ENCODE assay signal across 16 mouse cellular contexts in the genomic region with DNA sequence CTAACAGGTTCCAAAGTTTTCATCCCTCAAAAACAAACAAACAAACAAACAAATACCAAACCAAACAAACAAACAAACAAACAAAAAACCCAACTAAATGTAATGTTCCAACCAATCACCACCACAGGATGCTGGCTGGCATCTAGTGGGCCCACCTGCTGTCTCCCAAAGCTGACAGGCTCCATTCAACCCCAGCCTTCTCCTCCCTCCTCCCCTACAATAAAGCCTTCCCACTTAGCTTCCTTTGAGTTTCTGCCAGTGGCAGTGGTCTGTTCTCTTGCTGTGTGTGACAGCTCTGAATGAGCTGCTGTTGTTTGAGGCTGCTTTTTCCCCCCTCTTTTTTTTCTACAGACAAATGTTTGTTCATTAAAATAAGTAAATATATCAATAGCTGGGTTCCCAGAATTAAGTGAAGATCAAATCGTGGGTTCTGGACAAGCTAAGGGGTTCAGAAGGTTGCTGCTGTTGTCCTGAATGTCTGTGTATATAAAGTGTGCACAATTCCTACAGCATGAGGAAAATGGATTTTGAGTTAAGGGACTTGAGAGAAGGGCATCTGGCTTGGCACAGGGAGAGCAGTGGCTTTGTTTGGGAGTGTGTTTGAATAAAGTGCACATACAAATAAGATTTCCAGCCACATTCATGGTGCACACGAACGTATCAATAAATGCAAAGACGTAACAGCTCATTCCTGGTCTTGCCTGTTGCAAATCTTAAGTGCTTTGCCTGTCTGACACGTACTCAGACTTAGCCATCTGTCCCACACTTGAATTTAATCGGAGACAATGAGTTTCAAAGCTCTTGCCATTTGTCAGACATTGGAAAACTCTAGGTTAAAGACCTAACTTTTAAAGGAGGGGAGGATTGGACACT. TPM values are rescaled to one million over a fixed set of nuclear protein-coding genes. Genes with fewer than 3 reads are reported as not detected.
A peak's percentile ranks its signal among the peaks of the same experiment; 100 is the strongest.
DNase-seq lines count a peak whose midpoint lies in the region; ATAC-seq lines count a peak whose summit lies in the region.
"Had no signal": no experiment of that assay in that cellular context is flagged by ENCODE, and none has a peak within 500 bp of the region (broad histone marks: within the 10 kb centered on the region; RNA-seq: fewer than 3 reads in every experiment).

No protein-coding gene starts in this region.

- no peaks in the 10 kb centered on the region for H3K27me3 ChIP-seq in intestine, embryonic 15.5 days (replicated peaks)
- H3K27me3 ChIP-seq in intestine, embryonic 16.5 days (replicated peaks; ENCODE audit: control insufficient read depth, insufficient read depth, low read length): no peaks in the 10 kb centered on the region
- no peaks in the 10 kb centered on the region for H3K27me3 ChIP-seq in embryonic facial prominence, embryonic 14.5 days (replicated peaks; ENCODE audit: control insufficient read depth, insufficient read depth, low read length)
- H3K27me3 ChIP-seq in hindbrain, embryonic 12.5 days: peaks cover 3% of the 10 kb centered on the region; the same call in 1 of the 2 replicates
- H3K27me3 ChIP-seq in midbrain, embryonic 14.5 days (ENCODE audit: control insufficient read depth, insufficient read depth, low read length): no peaks in the 10 kb centered on the region
- H3K27me3 ChIP-seq: heart, embryonic 15.5 days had no signal

- intact Hi-C loops in gastrocnemius, postnatal 14 days (cut with DNase I; ENCODE audit: low total_unique reads): no loop called here

- H3K4me2 ChIP-seq in intestine, embryonic 15.5 days (replicated peaks): no peak overlapping the region
- no peak overlapping the region for H3K4me2 ChIP-seq in intestine, embryonic 16.5 days (ENCODE audit: low read depth, low read length)
- no peak overlapping the region for H3K4me2 ChIP-seq in embryonic facial prominence, embryonic 14.5 days (ENCODE audit: low read depth, low read length)
- no peak overlapping the region for H3K4me2 ChIP-seq in hindbrain, embryonic 12.5 days (replicated peaks)
- no peak overlapping the region for H3K4me2 ChIP-seq in midbrain, embryonic 14.5 days (ENCODE audit: low read length)
- H3K4me2 ChIP-seq: heart, embryonic 15.5 days had no signal

- H3K36me3 ChIP-seq in intestine, embryonic 15.5 days: no peaks in the 10 kb centered on the region
- no peaks in the 10 kb centered on the region for H3K36me3 ChIP-seq in intestine, embryonic 16.5 days (ENCODE audit: control insufficient read depth, insufficient read depth, low read length)
- peaks cover 15% of the 10 kb centered on the region for H3K36me3 ChIP-seq in embryonic facial prominence, embryonic 14.5 days (ENCODE audit: control insufficient read depth, insufficient read depth, low read length)
- H3K36me3 ChIP-seq in hindbrain, embryonic 12.5 days: peaks cover 12% of the 10 kb centered on the region
- peaks cover 8% of the 10 kb centered on the region for H3K36me3 ChIP-seq in midbrain, embryonic 14.5 days (ENCODE audit: control insufficient read depth, insufficient read depth, low read length)
- H3K36me3 ChIP-seq: heart, embryonic 15.5 days had no signal

- DNase-seq in embryonic facial prominence, embryonic 14.5 days (ENCODE audit: low spot score): no peak
- peak; percentile 69 for DNase-seq in midbrain, embryonic 14.5 days
- DNase-seq in gastrocnemius, postnatal 14 days: no peak
- DNase-seq in MN1 (ENCODE audit: low spot score): no peak
- no peak for DNase-seq in embryo, embryonic 10.5 days (ENCODE audit: low spot score)
- DNase-seq: adrenal gland, postnatal 14 days; gastrocnemius, postnatal 36 days; lung, postnatal 4 days; thymus, adult 2 months had no signal

- 41% methylated on average over 6 of the region's 6 CpGs for WGBS in intestine, embryonic 15.5 days
- 45% methylated on average over 6 of the region's 6 CpGs for WGBS in intestine, embryonic 16.5 days
- WGBS in embryonic facial prominence, embryonic 14.5 days: 62% methylated on average over 6 of the region's 6 CpGs
- WGBS in hindbrain, embryonic 12.5 days: 32% methylated on average over 6 of the region's 6 CpGs
- WGBS in midbrain, embryonic 14.5 days: 10% methylated on average over 6 of the region's 6 CpGs

- ATAC-seq in intestine, embryonic 15.5 days: no peak
- ATAC-seq in intestine, embryonic 16.5 days: no peak
- no peak for ATAC-seq in embryonic facial prominence, embryonic 14.5 days (ENCODE audit: low read depth)
- ATAC-seq in hindbrain, embryonic 12.5 days (ENCODE audit: low FRiP score): peak; percentile 31; the same call in 1 of the 2 replicates
- peak; percentile 36; the same call in 1 of the 2 replicates for ATAC-seq in midbrain, embryonic 14.5 days (ENCODE audit: low FRiP score, low TSS enrichment)
- ATAC-seq: inflammation-experienced regulatory T-cells, adult 6 months had no signal

- H3K4me1 ChIP-seq in intestine, embryonic 15.5 days (replicated peaks): peaks cover 10% of the 10 kb centered on the region
- peaks cover 8% of the 10 kb centered on the region; the same call in 1 of the 2 replicates for H3K4me1 ChIP-seq in intestine, embryonic 16.5 days (ENCODE audit: control insufficient read depth, insufficient read depth, low read length)
- peaks cover 7% of the 10 kb centered on the region for H3K4me1 ChIP-seq in embryonic facial prominence, embryonic 14.5 days (ENCODE audit: control insufficient read depth, insufficient read depth, low read length)
- H3K4me1 ChIP-seq in hindbrain, embryonic 12.5 days: peaks cover 76% of the 10 kb centered on the region
- peaks cover 57% of the 10 kb centered on the region for H3K4me1 ChIP-seq in midbrain, embryonic 14.5 days (ENCODE audit: control insufficient read depth, insufficient read depth, low read length)

- no peaks in the 10 kb centered on the region for H3K9me3 ChIP-seq in intestine, embryonic 15.5 days
- H3K9me3 ChIP-seq in intestine, embryonic 16.5 days (ENCODE audit: control insufficient read depth, low read length): no peaks in the 10 kb centered on the region
- no peaks in the 10 kb centered on the region for H3K9me3 ChIP-seq in embryonic facial prominence, embryonic 14.5 days (ENCODE audit: control insufficient read depth, low read length)
- H3K9me3 ChIP-seq in hindbrain, embryonic 12.5 days (replicated peaks): no peaks in the 10 kb centered on the region
- H3K9me3 ChIP-seq in midbrain, embryonic 14.5 days (ENCODE audit: control insufficient read depth, low read length): no peaks in the 10 kb centered on the region
- H3K9me3 ChIP-seq: heart, embryonic 15.5 days had no signal

- H3K27ac ChIP-seq in intestine, embryonic 15.5 days: 0 out of 2 replicates have a peak overlapping the region, but pooled peaks have one; percentile 11
- H3K27ac ChIP-seq in intestine, embryonic 16.5 days (ENCODE audit: low read length): no peak overlapping the region
- H3K27ac ChIP-seq in embryonic facial prominence, embryonic 14.5 days (replicated peaks; ENCODE audit: low read depth, low read length): 0 out of 2 replicates have a peak overlapping the region, but pooled peaks have one; percentile 33
- H3K27ac ChIP-seq in hindbrain, embryonic 12.5 days: peak overlapping the region; percentile 76
- peak overlapping the region; percentile 54 for H3K27ac ChIP-seq in midbrain, embryonic 14.5 days (replicated peaks; ENCODE audit: low read depth, low read length)
- H3K27ac ChIP-seq: heart, embryonic 15.5 days; liver, embryonic 14.5 days had no signal

- no peak overlapping the region for H3K9ac ChIP-seq in intestine, embryonic 15.5 days
- no peak overlapping the region for H3K9ac ChIP-seq in intestine, embryonic 16.5 days (ENCODE audit: low read depth, low read length)
- no peak overlapping the region for H3K9ac ChIP-seq in embryonic facial prominence, embryonic 14.5 days (ENCODE audit: low read depth, low read length)
- no peak overlapping the region for H3K9ac ChIP-seq in hindbrain, embryonic 12.5 days
- no peak overlapping the region for H3K9ac ChIP-seq in midbrain, embryonic 14.5 days (replicated peaks; ENCODE audit: low read length)
- H3K9ac ChIP-seq: heart, embryonic 15.5 days; liver, embryonic 14.5 days had no signal

- H3K4me3 ChIP-seq in intestine, embryonic 15.5 days (replicated peaks): no peak overlapping the region
- no peak overlapping the region for H3K4me3 ChIP-seq in intestine, embryonic 16.5 days (ENCODE audit: low read length)
- no peak overlapping the region for H3K4me3 ChIP-seq in embryonic facial prominence, embryonic 14.5 days (ENCODE audit: low read depth, low read length)
- H3K4me3 ChIP-seq in hindbrain, embryonic 12.5 days: no peak overlapping the region
- no peak overlapping the region for H3K4me3 ChIP-seq in midbrain, embryonic 14.5 days (replicated peaks; ENCODE audit: low read depth, low read length)
- H3K4me3 ChIP-seq: heart, embryonic 15.5 days; myocyte had no signal

RNA-seq across cellular contexts. Expression of a gene that starts 15.3 kb away (rescaled TPM):
- polyA plus RNA-seq in intestine, embryonic 15.5 days (2015; fragmentation: Nextera tagmentation; extraction: Ambion mirVana): 6.0 and 6.1 TPM in 2 replicates
- 5.8 and 6.1 TPM in 2 replicates for polyA plus RNA-seq in intestine, embryonic 16.5 days (2015; fragmentation: Nextera tagmentation; extraction: Ambion mirVana)
- 9.5 TPM in 2 replicates for polyA plus RNA-seq in embryonic facial prominence, embryonic 14.5 days (2014; fragmentation: Nextera tagmentation; extraction: Ambion mirVana)
- 28.8 and 29.1 TPM in 2 replicates for polyA plus RNA-seq in hindbrain, embryonic 12.5 days (2016; fragmentation: Nextera tagmentation; extraction: Ambion mirVana)
- 94.2 and 99.0 TPM in 2 replicates for polyA plus RNA-seq in midbrain, embryonic 14.5 days (2014; fragmentation: Nextera tagmentation; extraction: Ambion mirVana)
- total RNA-seq in gastrocnemius, postnatal 14 days (2021): 1 to 10 TPM; 3.2 to 3.6 TPM

RNA-seq across cellular contexts. Expression of a gene that starts 58.1 kb away (rescaled TPM):
- 93.1 and 94.7 TPM in 2 replicates for polyA plus RNA-seq in intestine, embryonic 15.5 days (2015; fragmentation: Nextera tagmentation; extraction: Ambion mirVana)
- polyA plus RNA-seq in intestine, embryonic 16.5 days (2015; fragmentation: Nextera tagmentation; extraction: Ambion mirVana): 142 and 184 TPM in 2 replicates
- polyA plus RNA-seq in embryonic facial prominence, embryonic 14.5 days (2014; fragmentation: Nextera tagmentation; extraction: Ambion mirVana): 44.4 and 46.0 TPM in 2 replicates
- polyA plus RNA-seq in hindbrain, embryonic 12.5 days (2016; fragmentation: Nextera tagmentation; extraction: Ambion mirVana): 25.8 and 29.3 TPM in 2 replicates
- 32.4 and 38.7 TPM in 2 replicates for polyA plus RNA-seq in midbrain, embryonic 14.5 days (2014; fragmentation: Nextera tagmentation; extraction: Ambion mirVana)
- 10 to 100 TPM; 12.8 to 13.0 TPM for total RNA-seq in gastrocnemius, postnatal 14 days (2021)

Comparison
In these comparisons a context has a peak if more than half of its experiments do, and no peak if none do; other contexts are left out.
1. ATAC-seq: peak in hindbrain, embryonic 12.5 days (single experiment) and midbrain, embryonic 14.5 days (single experiment); none in intestine, embryonic 15.5 days (single experiment), intestine, embryonic 16.5 days (single experiment) and embryonic facial prominence, embryonic 14.5 days (single experiment).